Mouse (Mus musculus): Measurements from ENCODE around the gene Zrsr1.

Gene Zrsr1

GRCm38 (mm10) chr11:23008824-23009200 is 37.0 kb downstream of the Zrsr1 start:
- no peak for DNase-seq (ENCODE audit: low spot score)

GRCm38 (mm10) chr11:23013096-23013495 is 41.3 kb downstream of the Zrsr1 start:
- DNase-seq (ENCODE audit: low spot score), result no peak

DNA sequence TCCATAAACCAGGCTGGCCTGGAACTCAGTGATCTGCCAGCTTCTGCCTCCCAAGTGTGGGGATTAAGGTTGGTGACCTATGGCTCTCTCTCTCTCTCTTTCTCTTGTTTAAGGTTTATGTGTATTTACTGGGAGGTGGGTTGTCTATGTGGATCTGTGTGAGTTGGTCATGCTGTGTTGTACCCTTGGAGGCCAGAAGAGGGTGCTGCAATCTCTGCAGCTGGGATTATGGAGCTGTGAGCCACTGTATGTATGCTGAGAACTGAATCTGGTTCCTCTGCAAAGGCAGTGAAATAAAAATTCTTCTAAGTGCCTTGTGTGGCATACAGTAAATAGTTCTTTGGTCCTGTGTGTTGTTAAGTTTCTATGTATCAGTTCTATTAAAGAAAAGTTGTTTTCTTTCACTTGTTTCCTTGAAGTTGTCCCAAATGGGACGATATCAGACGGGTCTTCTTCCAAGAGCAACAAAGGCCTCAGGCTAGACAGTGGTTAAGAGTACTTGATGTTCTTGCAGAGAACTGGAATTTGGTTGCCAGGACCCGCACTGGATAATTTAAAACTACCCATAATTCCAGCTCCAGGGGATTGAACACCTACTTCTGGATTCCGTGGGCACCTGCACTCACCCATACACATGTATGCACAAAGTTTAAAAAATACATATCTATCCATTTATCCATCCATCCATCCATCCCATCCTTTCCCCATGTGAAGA is 41.9 kb downstream of the Zrsr1 start:
- no peak for DNase-seq (ENCODE audit: low spot score)

DNA sequence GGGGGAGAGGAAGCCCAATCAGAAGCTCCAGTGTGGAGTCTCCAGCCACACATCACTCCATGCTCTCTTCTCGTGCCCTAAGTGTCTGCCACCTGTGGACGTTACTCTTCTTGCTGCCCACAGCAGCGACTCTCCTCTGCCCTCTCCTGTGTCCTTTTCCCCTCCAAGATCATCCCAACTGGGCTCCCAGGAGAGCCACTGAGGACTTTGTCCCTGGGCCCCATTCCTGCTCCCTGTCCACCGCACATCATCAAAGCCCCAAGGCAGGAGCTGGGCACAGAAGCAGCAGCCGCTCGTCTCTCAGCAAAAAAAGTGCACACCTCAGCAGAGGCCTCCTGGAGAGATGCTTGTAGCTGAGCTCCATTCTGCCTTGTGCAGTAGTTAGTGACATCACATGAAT is 43.2 kb downstream of the Zrsr1 start:
- no peak for DNase-seq (ENCODE audit: low spot score)

DNA sequence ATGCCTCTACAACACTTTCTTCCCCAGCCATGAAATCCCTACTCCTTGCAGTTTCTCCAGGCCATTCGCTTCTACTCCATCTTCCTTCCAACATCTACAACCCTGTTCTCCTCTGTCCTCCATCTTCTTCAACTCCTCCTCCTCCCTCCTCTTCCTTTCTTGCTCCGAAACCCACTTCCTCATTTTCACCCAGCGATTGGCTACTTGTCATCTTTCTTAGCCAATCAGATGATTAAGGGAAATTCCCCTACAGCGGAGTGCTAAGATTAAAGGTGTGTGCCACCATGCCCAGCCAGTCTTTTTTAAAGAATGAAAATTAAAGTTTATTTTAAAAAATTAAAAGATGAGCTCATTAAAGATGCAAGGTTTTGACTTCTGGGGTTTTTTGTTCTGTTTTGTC is 46.1 kb downstream of the Zrsr1 start:
- no peak for DNase-seq (ENCODE audit: low spot score)

- DNase-seq (ENCODE audit: low spot score), result no peak
Measured at GRCm38 (mm10) chr11:23020116-23020770, 48.4 kb downstream of the Zrsr1 start.

DNA sequence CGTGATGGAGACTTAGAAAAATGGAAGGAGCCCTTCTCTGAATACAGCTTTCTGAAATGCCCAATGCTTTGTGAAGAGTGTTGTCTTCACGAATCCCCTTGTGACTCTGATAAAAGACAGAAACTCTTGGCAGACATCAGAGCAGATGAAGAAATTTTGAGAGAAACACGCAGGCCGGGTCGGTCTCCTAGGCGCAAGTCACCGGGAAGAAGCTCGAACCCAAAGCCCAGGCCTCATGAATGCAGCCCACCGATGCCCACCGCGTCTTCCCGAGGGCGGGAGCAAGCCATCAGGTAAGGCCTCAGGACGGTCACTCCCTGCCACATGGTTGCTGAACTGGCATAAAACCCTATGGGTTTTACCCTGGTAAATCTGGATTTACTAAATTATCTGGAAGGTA is 49.0 kb downstream of the Zrsr1 start:
- no peak for DNase-seq (ENCODE audit: low spot score)

DNA sequence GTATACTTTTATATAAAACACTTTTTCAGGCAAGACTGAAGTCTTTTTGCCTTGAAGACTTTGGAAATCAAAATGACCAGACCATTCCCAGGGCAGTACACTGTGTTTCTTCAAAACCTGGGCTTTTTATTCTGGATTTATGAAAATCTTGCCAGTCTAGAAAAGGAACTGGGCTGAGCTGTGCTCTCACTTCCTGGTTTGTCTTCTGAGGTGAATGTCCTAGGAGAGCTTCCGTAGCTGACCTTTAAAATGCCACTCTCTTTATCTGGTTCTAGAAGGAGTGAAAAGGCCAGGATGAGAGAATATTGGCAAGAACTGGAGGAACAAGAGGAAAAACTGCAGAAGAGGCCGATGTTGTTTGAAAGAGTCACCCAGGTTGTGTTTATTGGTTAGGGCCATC is 51.4 kb downstream of the Zrsr1 start:
- no peak for DNase-seq (ENCODE audit: low spot score)

DNA sequence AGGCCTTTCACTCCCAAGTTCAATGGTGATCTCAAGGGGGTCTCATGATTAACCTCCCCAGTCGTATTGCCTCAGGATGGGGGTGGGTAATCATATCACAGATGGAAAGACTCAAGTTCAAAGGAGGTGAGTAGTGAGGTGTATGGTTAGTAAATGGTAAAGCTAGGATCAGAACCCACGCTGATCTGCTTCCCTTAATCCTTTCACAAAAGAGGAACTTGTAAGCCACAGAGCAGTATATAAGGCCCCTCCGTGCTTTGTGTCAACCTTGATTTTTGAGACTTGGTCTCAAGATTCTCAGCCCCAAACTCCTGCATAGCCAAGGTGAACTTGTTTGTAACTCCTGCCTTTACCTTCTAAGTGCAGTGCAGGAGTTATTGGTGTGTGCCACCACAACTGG is 52.4 kb downstream of the Zrsr1 start:
- no peak for DNase-seq (ENCODE audit: low spot score)

All from embryo, embryonic 10.5 days (tissue).